Mouse (Mus musculus) liver, embryonic 14.5 days (tissue): ENCODE measurements around the gene Chl1. TPM values are rescaled to one million over a fixed set of nuclear protein-coding genes. Genes with fewer than 3 reads are reported as not detected.
A peak's percentile ranks its signal among the peaks of the same experiment; 100 is the strongest.

Experiments used
- ATAC-seq: fragments of 200-750 bp; cut with Nextera tagmentation; 2 replicates; pipeline ENCODE4 v1.8.0; 2017; ENCODE audit warnings: moderate number of reproducible peaks, mild to moderate bottlenecking, moderate library complexity; ENCODE audit not compliant: insufficient read depth
- DNase-seq, 3 experiments: peaks; one replicate each; pipeline ENCODE4 v3.0.0-alpha.2; 2012 to 2013; ENCODE audit warnings: low read depth in 3 of 3, low spot score in 3 of 3
- H3K27ac ChIP-seq: fragments of 300-500 bp; sonication (generic); 2 replicates; pipeline ENCODE4 v1.5.1; 2014; ENCODE audit warnings: moderate library complexity, mild to moderate bottlenecking, control low read depth, inconsistent platforms
- H3K27me3 ChIP-seq: fragments of 300-500 bp; sonication (generic); 2 replicates; pipeline ENCODE4 v1.6.1; 2014; ENCODE audit warnings: mild to moderate bottlenecking, low read length, moderate library complexity; ENCODE audit not compliant: control insufficient read depth, insufficient read depth
- H3K36me3 ChIP-seq: fragments of 300-500 bp; sonication (generic); replicated peaks from 2 replicates; pipeline ENCODE4 v1.6.1; 2014; ENCODE audit warnings: low read depth; ENCODE audit not compliant: control insufficient read depth, insufficient read depth
- H3K4me1 ChIP-seq, 2 experiments: fragments of 200-500 bp in 1 of 2; fragments of 300-500 bp in 1 of 2; sonication (generic) in 1 of 2; replicated peaks; 2 replicates each; pipeline ENCODE4 v1.6.1; 2012 to 2014; ENCODE audit warnings: antibody characterized with exemption in 1 of 2, inconsistent platforms in 1 of 2, low read length in 1 of 2; ENCODE audit not compliant: control insufficient read depth in 2 of 2, insufficient read depth in 2 of 2
- H3K4me2 ChIP-seq: fragments of 300-500 bp; sonication (generic); 2 replicates; pipeline ENCODE4 v1.6.1; 2014; ENCODE audit warnings: low read depth, mild to moderate bottlenecking, control low read depth, moderate library complexity
- H3K4me3 ChIP-seq, 2 experiments: fragments of 200-500 bp in 1 of 2; fragments of 300-500 bp in 1 of 2; sonication (generic) in 1 of 2; 2 replicates each; pipeline ENCODE4 v1.5.1; 2012 to 2014; ENCODE audit warnings: low read depth in 2 of 2, low read length in 2 of 2, mild to moderate bottlenecking in 2 of 2, control low read depth in 1 of 2, inconsistent platforms in 1 of 2, moderate library complexity in 1 of 2; ENCODE audit not compliant: insufficient read depth in 1 of 2
- H3K9ac ChIP-seq: fragments of 300-500 bp; sonication (generic); replicated peaks from 2 replicates; pipeline ENCODE4 v1.6.1; 2014; ENCODE audit warnings: mild to moderate bottlenecking, control low read depth, moderate library complexity
- H3K9me3 ChIP-seq: fragments of 300-500 bp; sonication (generic); 2 replicates; pipeline ENCODE4 v1.6.1; 2016; ENCODE audit warnings: low read length, mixed read lengths; ENCODE audit not compliant: control insufficient read depth
- CTCF ChIP-seq: IDR thresholded peaks from 2 replicates; pipeline ENCODE4 v1.5.1; 2016; ENCODE audit warnings: antibody characterized with exemption, low read depth, control low read depth
- EP300 ChIP-seq: IDR thresholded peaks from 2 replicates; pipeline ENCODE4 v1.6.1; 2016; ENCODE audit warnings: antibody characterized with exemption, low read depth
- WGBS: fragments of 180-500 bp; shearing (Covaris S2); extraction: QIAGEN DNeasy Blood & Tissue Kit; methylation state at CpG from one replicate; pipeline ENCODE4 v1.1.7; 2014; ENCODE audit not compliant: insufficient replicate concordance; 5-methylcytosine and 5-hydroxymethylcytosine counted together
- polyA plus RNA-seq, 2 experiments: library from polyadenylated mRNA; depleted of rRNA in 1 of 2; stranded (reverse) in 1 of 2; unstranded in 1 of 2; fragments of >200 nt; fragmentation: Nextera tagmentation in 1 of 2; extraction: Ambion mirVana in 1 of 2; gene quantifications; 2 replicates each; pipeline versions ENCODE4 v1.2.1 to v1.2.3; 2012 to 2014

Chl1 gene
- polyA plus RNA-seq, 2 experiments: 0.01 TPM; not detected in 1

DNA sequence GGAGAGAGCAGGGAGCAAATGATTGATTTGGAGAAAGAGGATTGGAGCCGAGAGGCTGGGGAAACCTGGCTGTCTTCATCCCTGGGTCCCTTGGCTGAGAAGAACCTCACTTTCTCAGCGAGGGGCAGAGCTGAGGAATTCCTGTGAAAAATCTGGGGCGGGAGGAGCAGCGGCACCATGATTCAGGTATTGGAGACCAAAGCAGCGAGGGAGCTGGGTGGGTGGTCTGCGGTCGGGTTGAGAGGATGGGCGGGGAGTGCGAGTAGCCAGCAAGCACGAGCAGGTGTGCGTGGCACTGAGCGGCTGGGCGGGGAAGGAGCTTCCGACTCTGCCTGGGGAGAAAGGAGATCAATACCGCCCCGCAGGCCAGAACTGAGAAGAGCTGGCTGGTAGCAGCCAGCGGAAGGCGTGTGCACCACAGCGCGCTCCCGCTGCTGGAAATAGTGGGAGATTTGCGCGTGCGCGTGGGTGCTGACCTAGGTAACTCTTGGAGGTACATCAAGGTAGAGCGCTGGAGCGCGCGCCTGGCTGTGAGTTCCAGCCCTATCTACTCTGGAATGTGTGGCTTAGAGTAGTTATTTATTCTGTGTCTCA, 1.7 kb downstream of the Chl1 start:
- no peaks in the 10 kb centered on the region for H3K4me1 ChIP-seq
- H3K27ac ChIP-seq: no peak overlapping the region
- H3K27me3 ChIP-seq: peaks cover 19% of the 10 kb centered on the region
- H3K9me3 ChIP-seq: no peaks in the 10 kb centered on the region
- TF ChIP-seq EP300 (no peak), CTCF (no peak)
- H3K36me3 ChIP-seq: no peaks in the 10 kb centered on the region
- under 1% methylated on average over 29 of the region's 29 CpGs for WGBS
- no peak for DNase-seq
- H3K9ac ChIP-seq: no peak overlapping the region
- ATAC-seq: 0 out of 2 replicates have a peak, but pooled peaks have one; percentile 28
- peak overlapping the region; percentile 37 for H3K4me2 ChIP-seq
- H3K4me3 ChIP-seq: 0 out of 4 replicates have a peak overlapping the region, but pooled peaks of 1 of the 2 experiments have one; percentile 10

DNA sequence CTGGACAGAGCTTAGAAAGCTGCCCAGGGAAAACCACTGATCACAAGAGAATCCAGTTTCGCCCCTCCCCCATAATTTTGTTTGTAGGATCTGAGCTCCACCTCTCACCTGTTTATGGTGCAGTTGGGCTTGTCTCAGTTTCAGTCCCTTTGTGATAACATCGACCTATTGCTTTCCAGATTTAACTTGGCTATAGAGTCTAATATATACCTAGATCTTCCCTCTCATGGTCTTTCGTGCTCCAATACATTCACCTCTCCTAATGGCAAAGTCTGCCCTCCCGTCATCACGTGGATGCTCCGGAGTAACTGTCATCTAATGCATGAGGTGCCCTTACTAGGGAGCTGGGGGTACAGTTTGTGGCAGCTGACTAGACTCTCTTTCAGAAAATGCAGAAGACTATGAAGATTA, 2.5 kb downstream of the Chl1 start:
- H3K27me3 ChIP-seq: peaks cover 19% of the 10 kb centered on the region
- 42% methylated on average over 6 of the region's 6 CpGs for WGBS
- no peak overlapping the region for H3K4me2 ChIP-seq
- H3K9me3 ChIP-seq: no peaks in the 10 kb centered on the region
- no peak overlapping the region for H3K27ac ChIP-seq
- DNase-seq (no peak), ATAC-seq (no peak)
- no peak overlapping the region for H3K9ac ChIP-seq
- H3K36me3 ChIP-seq: no peaks in the 10 kb centered on the region
- no peaks in the 10 kb centered on the region for H3K4me1 ChIP-seq
- TF ChIP-seq CTCF (no peak), EP300 (no peak)
- H3K4me3 ChIP-seq: no peak overlapping the region

DNA sequence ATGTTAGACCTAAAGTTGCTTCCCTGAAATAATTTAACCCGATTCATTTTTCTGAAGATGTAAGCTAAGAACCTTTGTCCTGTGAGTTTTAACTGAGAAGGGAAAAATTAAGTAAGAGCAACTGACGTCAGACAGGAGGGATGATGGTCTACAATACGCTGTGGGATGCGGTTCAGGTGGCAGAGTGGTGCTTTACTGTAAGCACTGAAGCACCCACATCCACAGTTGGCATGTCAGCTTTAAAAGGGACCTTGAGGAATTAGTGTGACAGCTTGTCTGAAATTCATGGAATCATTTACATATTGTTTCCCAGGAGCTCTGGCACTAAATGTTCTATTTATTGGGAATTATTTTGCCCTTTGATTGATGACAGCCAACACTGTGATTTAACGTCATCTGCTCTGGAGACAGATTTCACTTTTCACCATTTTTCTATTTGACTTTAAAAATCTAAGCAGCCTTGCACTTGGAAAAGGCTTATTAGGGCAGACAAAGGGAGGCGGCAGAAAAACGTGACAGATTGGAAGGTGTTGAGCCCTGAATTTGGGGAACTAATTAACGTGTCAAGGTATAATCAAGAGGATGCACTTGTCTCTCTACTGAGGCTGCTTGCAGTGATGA, 3.3 kb downstream of the Chl1 start:
- 50% methylated on average over 8 of the region's 8 CpGs for WGBS
- no peak overlapping the region for H3K4me2 ChIP-seq
- no peak for TF ChIP-seq EP300
- TF ChIP-seq CTCF: no peak

DNA sequence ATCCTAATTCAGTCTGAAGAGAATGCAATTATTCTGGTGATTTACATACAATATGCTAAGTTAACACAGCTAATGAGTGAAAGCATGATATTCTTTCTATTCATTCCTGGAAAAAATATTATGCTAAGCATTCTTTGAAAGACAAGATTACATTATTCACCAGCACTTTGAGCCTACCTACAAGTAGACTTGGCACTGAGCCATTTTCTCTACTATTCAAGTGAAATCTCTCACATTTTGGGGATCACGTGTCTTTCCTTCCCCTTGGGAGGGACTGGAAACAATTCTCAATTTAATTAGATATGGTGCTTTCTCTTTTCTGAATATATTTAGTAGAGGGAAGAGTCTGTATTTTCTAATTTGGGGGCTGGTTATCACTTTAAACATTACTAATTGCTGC, 4.0 kb downstream of the Chl1 start:
- no peak for ATAC-seq
- no peaks in the 10 kb centered on the region for H3K9me3 ChIP-seq

More for the DNA sequence above, 3.3 kb downstream of the Chl1 start:
- H3K9me3 ChIP-seq: no peaks in the 10 kb centered on the region
- peaks cover 19% of the 10 kb centered on the region for H3K27me3 ChIP-seq
- DNase-seq (no peak), ATAC-seq (no peak)
- no peak overlapping the region for H3K4me3 ChIP-seq
- H3K27ac ChIP-seq: no peak overlapping the region
- H3K4me1 ChIP-seq: no peaks in the 10 kb centered on the region
- no peaks in the 10 kb centered on the region for H3K36me3 ChIP-seq
- H3K9ac ChIP-seq: no peak overlapping the region

DNA sequence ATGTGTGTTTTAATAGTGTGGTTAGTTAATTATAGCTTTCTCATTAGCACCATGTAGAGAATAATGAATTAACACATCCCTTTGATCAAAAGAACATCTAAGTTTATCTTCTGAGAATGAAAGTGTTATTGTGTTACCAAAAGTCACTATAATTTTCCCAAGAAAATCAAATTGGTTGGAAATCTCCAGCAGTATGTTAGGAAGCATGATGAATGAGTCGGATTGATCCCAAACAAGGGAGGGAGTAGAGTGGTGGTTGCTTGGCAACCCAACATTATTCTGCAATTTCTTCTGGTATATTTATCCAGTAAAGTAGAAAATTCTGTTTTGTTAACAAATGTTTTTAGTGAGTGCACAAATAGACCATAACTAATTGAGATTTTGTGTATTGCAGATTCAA, 4.4 kb downstream of the Chl1 start:
- WGBS: 66% methylated on average over 1 of the region's 1 CpGs
- ATAC-seq: no peak
- Histone ChIP-seq H3K36me3 (no peaks in the 10 kb centered on the region), H3K27ac (no peak overlapping the region), H3K27me3 (peaks cover 19% of the 10 kb centered on the region), H3K4me3 (no peak overlapping the region), H3K9me3 (no peaks in the 10 kb centered on the region), H3K9ac (no peak overlapping the region), H3K4me1 (no peaks in the 10 kb centered on the region), H3K4me2 (no peak overlapping the region)
- no peak for DNase-seq
- no peak for TF ChIP-seq EP300
- TF ChIP-seq CTCF: no peak

More for the DNA sequence above, 4.0 kb downstream of the Chl1 start:
- peaks cover 19% of the 10 kb centered on the region for H3K27me3 ChIP-seq
- H3K36me3 ChIP-seq: no peaks in the 10 kb centered on the region
- no peaks in the 10 kb centered on the region for H3K4me1 ChIP-seq
- DNase-seq: no peak
- TF ChIP-seq EP300 (no peak), CTCF (no peak)
- WGBS: 51% methylated on average over 1 of the region's 1 CpGs
- H3K4me2 ChIP-seq: no peak overlapping the region
- H3K9ac ChIP-seq: no peak overlapping the region
- no peak overlapping the region for H3K27ac ChIP-seq
- H3K4me3 ChIP-seq: no peak overlapping the region
